Mouse (Mus musculus): ENCODE data around the gene Spem1.
A peak's percentile ranks its signal among the peaks of the same experiment; 100 is the strongest.

The Spem1 gene

GRCm38 (mm10) chr11:69799394-69800137 is 22.4 kb downstream of the Spem1 start:
- DNase-seq (ENCODE audit: low read depth, low spot score), result peak; percentile 78

GRCm38 (mm10) chr11:69797924-69798323 is 24.1 kb downstream of the Spem1 start:
- no peaks in the 10 kb centered on the region for H3K36me3 ChIP-seq (ENCODE audit: control insufficient read depth, insufficient read depth, low read length, poor library complexity, severe bottlenecking)
- DNase-seq (ENCODE audit: low read depth, low spot score), result no peak
- no peaks in the 10 kb centered on the region for H3K27me3 ChIP-seq (ENCODE audit: control insufficient read depth, insufficient read depth, low read length, poor library complexity, severe bottlenecking)

More at GRCm38 (mm10) chr11:69799394-69800137, 22.4 kb downstream of the Spem1 start:
- no peaks in the 10 kb centered on the region for H3K36me3 ChIP-seq (ENCODE audit: control insufficient read depth, insufficient read depth, low read length, poor library complexity, severe bottlenecking)
- no peaks in the 10 kb centered on the region for H3K27me3 ChIP-seq (ENCODE audit: control insufficient read depth, insufficient read depth, low read length, poor library complexity, severe bottlenecking)

- Histone ChIP-seq H3K36me3 (ENCODE audit: control insufficient read depth, insufficient read depth, low read length, poor library complexity, severe bottlenecking) (no peaks in the 10 kb centered on the region), H3K27me3 (ENCODE audit: control insufficient read depth, insufficient read depth, low read length, poor library complexity, severe bottlenecking) (no peaks in the 10 kb centered on the region)
- DNase-seq (ENCODE audit: low read depth, low spot score), result peak; percentile 28
Measured at GRCm38 (mm10) chr11:69795983-69796435, 26.0 kb downstream of the Spem1 start.

- H3K36me3 ChIP-seq (ENCODE audit: control insufficient read depth, insufficient read depth, low read length, poor library complexity, severe bottlenecking), result no peaks in the 10 kb centered on the region
- no peaks in the 10 kb centered on the region for H3K27me3 ChIP-seq (ENCODE audit: control insufficient read depth, insufficient read depth, low read length, poor library complexity, severe bottlenecking)
- DNase-seq (ENCODE audit: low read depth, low spot score), result peak; percentile 97
Measured at GRCm38 (mm10) chr11:69795168-69795982, 26.6 kb downstream of the Spem1 start, which contains the start of gene Chrnb1. Gene Chrnb1 (minus strand): TSS chr11:69795943.

- Histone ChIP-seq H3K36me3 (ENCODE audit: control insufficient read depth, insufficient read depth, low read length, poor library complexity, severe bottlenecking) (no peaks in the 10 kb centered on the region), H3K27me3 (ENCODE audit: control insufficient read depth, insufficient read depth, low read length, poor library complexity, severe bottlenecking) (no peaks in the 10 kb centered on the region)
- no peak for DNase-seq (ENCODE audit: low read depth, low spot score)
Measured at GRCm38 (mm10) chr11:69793429-69793828, 28.6 kb downstream of the Spem1 start.

GRCm38 (mm10) chr11:69791420-69791819 is 30.6 kb downstream of the Spem1 start:
- DNase-seq (ENCODE audit: low read depth, low spot score), result no peak
- Histone ChIP-seq H3K27me3 (ENCODE audit: control insufficient read depth, insufficient read depth, low read length, poor library complexity, severe bottlenecking) (no peaks in the 10 kb centered on the region), H3K36me3 (ENCODE audit: control insufficient read depth, insufficient read depth, low read length, poor library complexity, severe bottlenecking) (no peaks in the 10 kb centered on the region)

GRCm38 (mm10) chr11:69789431-69789830 is 32.5 kb downstream of the Spem1 start:
- Histone ChIP-seq H3K27me3 (ENCODE audit: control insufficient read depth, insufficient read depth, low read length, poor library complexity, severe bottlenecking) (no peaks in the 10 kb centered on the region), H3K36me3 (ENCODE audit: control insufficient read depth, insufficient read depth, low read length, poor library complexity, severe bottlenecking) (no peaks in the 10 kb centered on the region)
- DNase-seq (ENCODE audit: low read depth, low spot score), result no peak

- Histone ChIP-seq H3K36me3 (ENCODE audit: control insufficient read depth, insufficient read depth, low read length, poor library complexity, severe bottlenecking) (no peaks in the 10 kb centered on the region), H3K27me3 (ENCODE audit: control insufficient read depth, insufficient read depth, low read length, poor library complexity, severe bottlenecking) (no peaks in the 10 kb centered on the region)
- DNase-seq (ENCODE audit: low read depth, low spot score), result no peak
Measured at GRCm38 (mm10) chr11:69787306-69787705, 34.7 kb downstream of the Spem1 start.

GRCm38 (mm10) chr11:69784793-69785272 is 37.1 kb downstream of the Spem1 start:
- no peaks in the 10 kb centered on the region for H3K36me3 ChIP-seq (ENCODE audit: control insufficient read depth, insufficient read depth, low read length, poor library complexity, severe bottlenecking)
- no peaks in the 10 kb centered on the region for H3K27me3 ChIP-seq (ENCODE audit: control insufficient read depth, insufficient read depth, low read length, poor library complexity, severe bottlenecking)
- DNase-seq (ENCODE audit: low read depth, low spot score), result no peak

GRCm38 (mm10) chr11:69781828-69782227 is 40.2 kb downstream of the Spem1 start:
- DNase-seq (ENCODE audit: low read depth, low spot score), result no peak
- H3K36me3 ChIP-seq (ENCODE audit: control insufficient read depth, insufficient read depth, low read length, poor library complexity, severe bottlenecking), result no peaks in the 10 kb centered on the region; the same call in 1 of the 2 replicates
- H3K27me3 ChIP-seq (ENCODE audit: control insufficient read depth, insufficient read depth, low read length, poor library complexity, severe bottlenecking), result no peaks in the 10 kb centered on the region

- Histone ChIP-seq H3K36me3 (ENCODE audit: control insufficient read depth, insufficient read depth, low read length, poor library complexity, severe bottlenecking) (no peaks in the 10 kb centered on the region; the same call in 1 of the 2 replicates), H3K27me3 (ENCODE audit: control insufficient read depth, insufficient read depth, low read length, poor library complexity, severe bottlenecking) (no peaks in the 10 kb centered on the region)
- no peak for DNase-seq (ENCODE audit: low read depth, low spot score)
Measured at GRCm38 (mm10) chr11:69778985-69779384, 43.0 kb downstream of the Spem1 start.

- H3K36me3 ChIP-seq (ENCODE audit: control insufficient read depth, insufficient read depth, low read length, poor library complexity, severe bottlenecking), result no peaks in the 10 kb centered on the region; the same call in 1 of the 2 replicates
- H3K27me3 ChIP-seq (ENCODE audit: control insufficient read depth, insufficient read depth, low read length, poor library complexity, severe bottlenecking), result no peaks in the 10 kb centered on the region
- DNase-seq (ENCODE audit: low read depth, low spot score), result no peak
Measured at GRCm38 (mm10) chr11:69778258-69778982, 43.6 kb downstream of the Spem1 start.

- peak; percentile 43 for DNase-seq (ENCODE audit: low read depth, low spot score)
- Histone ChIP-seq H3K36me3 (ENCODE audit: control insufficient read depth, insufficient read depth, low read length, poor library complexity, severe bottlenecking) (no peaks in the 10 kb centered on the region; the same call in 1 of the 2 replicates), H3K27me3 (ENCODE audit: control insufficient read depth, insufficient read depth, low read length, poor library complexity, severe bottlenecking) (no peaks in the 10 kb centered on the region)
Measured at GRCm38 (mm10) chr11:69777504-69778257, 44.3 kb downstream of the Spem1 start.

- H3K36me3 ChIP-seq (ENCODE audit: control insufficient read depth, insufficient read depth, low read length, poor library complexity, severe bottlenecking), result no peaks in the 10 kb centered on the region; the same call in 1 of the 2 replicates
- no peak for DNase-seq (ENCODE audit: low read depth, low spot score)
- H3K27me3 ChIP-seq (ENCODE audit: control insufficient read depth, insufficient read depth, low read length, poor library complexity, severe bottlenecking), result no peaks in the 10 kb centered on the region
Measured at GRCm38 (mm10) chr11:69776488-69776887, 45.5 kb downstream of the Spem1 start.
